ENCODE assay signal across 21 mouse cellular contexts in the genomic region with DNA sequence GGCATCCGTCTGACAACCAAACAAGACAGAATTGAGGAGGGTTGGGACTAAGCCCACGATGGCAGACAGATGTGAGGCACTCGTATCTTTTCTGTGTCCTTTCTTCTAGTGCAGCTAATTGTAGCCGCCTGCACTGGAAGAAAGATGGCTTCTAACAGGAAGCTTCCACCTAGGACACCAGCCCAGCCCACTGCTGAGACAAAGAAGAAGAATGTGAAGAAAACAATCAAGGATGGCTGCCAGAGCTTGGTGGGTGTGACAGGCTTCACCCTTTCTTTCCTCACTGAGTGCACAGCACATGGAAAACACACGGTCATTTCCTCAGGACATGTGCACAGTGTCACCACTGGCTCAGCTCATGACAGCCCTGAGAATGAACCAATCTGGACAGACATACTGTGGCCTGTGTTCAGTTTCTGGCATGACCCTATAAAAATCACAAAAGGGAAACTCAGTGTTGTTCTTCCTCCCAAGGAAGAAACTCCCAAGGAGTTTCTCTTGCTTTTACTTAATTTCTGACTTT.
DNase-seq lines count a peak whose midpoint lies in the region; ATAC-seq and TF ChIP-seq lines count a peak whose summit lies in the region.
"Had no signal": no experiment of that assay in that cellular context is flagged by ENCODE, and none has a peak within 500 bp of the region (broad histone marks: within the 10 kb centered on the region; RNA-seq: fewer than 3 reads in every experiment).

No protein-coding gene starts in this region.

- peaks cover 20% of the 10 kb centered on the region for H3K27me3 ChIP-seq in heart, embryonic 10.5 days (ENCODE audit: insufficient read depth, poor library complexity, severe bottlenecking)
- no peaks in the 10 kb centered on the region for H3K27me3 ChIP-seq in heart, postnatal 0 days (ENCODE audit: control insufficient read depth, insufficient read depth, low read length)
- H3K27me3 ChIP-seq in midbrain, embryonic 14.5 days (ENCODE audit: control insufficient read depth, insufficient read depth, low read length): no peaks in the 10 kb centered on the region
- H3K27me3 ChIP-seq in midbrain, postnatal 0 days (ENCODE audit: insufficient read depth, low read length): no peaks in the 10 kb centered on the region
- H3K27me3 ChIP-seq: forebrain, embryonic 15.5 days; limb, embryonic 15.5 days; liver, embryonic 15.5 days; neural tube, embryonic 12.5 days had no signal

- TF ChIP-seq EP300 in heart, postnatal 0 days (IDR thresholded peaks at IDR 0.05; ENCODE audit: low read depth): no peak

- no peaks in the 10 kb centered on the region for H3K36me3 ChIP-seq in heart, embryonic 10.5 days
- H3K36me3 ChIP-seq in heart, postnatal 0 days (replicated peaks; ENCODE audit: control insufficient read depth, insufficient read depth, low read length): no peaks in the 10 kb centered on the region
- no peaks in the 10 kb centered on the region for H3K36me3 ChIP-seq in midbrain, embryonic 14.5 days (ENCODE audit: control insufficient read depth, insufficient read depth, low read length)
- H3K36me3 ChIP-seq in midbrain, postnatal 0 days (ENCODE audit: insufficient read depth, low read length): no peaks in the 10 kb centered on the region
- H3K36me3 ChIP-seq: forebrain, embryonic 15.5 days; G1E; limb, embryonic 15.5 days; liver, embryonic 15.5 days; neural tube, embryonic 12.5 days had no signal

- 54% methylated on average over 5 of the region's 5 CpGs for WGBS in heart, embryonic 10.5 days
- 59% methylated on average over 5 of the region's 5 CpGs for WGBS in heart, postnatal 0 days
- WGBS in midbrain, embryonic 14.5 days: 55% methylated on average over 5 of the region's 5 CpGs
- 69% methylated on average over 5 of the region's 5 CpGs for WGBS in midbrain, postnatal 0 days

- H3K9ac ChIP-seq in heart, postnatal 0 days (replicated peaks; ENCODE audit: low read depth, low read length): no peak overlapping the region
- no peak overlapping the region for H3K9ac ChIP-seq in midbrain, embryonic 14.5 days (replicated peaks; ENCODE audit: low read length)
- H3K9ac ChIP-seq in midbrain, postnatal 0 days (replicated peaks; ENCODE audit: low read length, poor library complexity, severe bottlenecking): no peak overlapping the region
- H3K9ac ChIP-seq: forebrain, embryonic 15.5 days; limb, embryonic 15.5 days; liver, embryonic 15.5 days; neural tube, embryonic 12.5 days had no signal

- DNase-seq in heart, embryonic 10.5 days (ENCODE audit: low spot score): no peak
- no peak for DNase-seq in heart, adult 18-20 months
- peak; percentile 29 for DNase-seq in heart, postnatal 0 days (ENCODE audit: low spot score)
- DNase-seq in heart, postnatal 10 days: no peak
- DNase-seq in midbrain, embryonic 14.5 days: no peak
- no peak for DNase-seq in midbrain, postnatal 0 days (ENCODE audit: low spot score)
- DNase-seq in right cerebral cortex, adult 2 months (ENCODE audit: low spot score in 2 of 2): no peak
- DNase-seq in gastrocnemius, postnatal 4 days (ENCODE audit: low spot score in 2 of 2): no peak
- DNase-seq: cerebellum, adult 18-20 months; cerebellum, postnatal 25 days; embryo, embryonic 11 days; gastrocnemius, postnatal 25 days; kidney, adult 9 months; kidney, postnatal 36 days; lung, postnatal 10 days; thymus, postnatal 14 days had no signal

- no peak overlapping the region for H3K4me3 ChIP-seq in heart, embryonic 10.5 days
- no peak overlapping the region for H3K4me3 ChIP-seq in heart, postnatal 0 days (ENCODE audit: low read depth, low read length)
- H3K4me3 ChIP-seq in midbrain, embryonic 14.5 days (replicated peaks; ENCODE audit: low read depth, low read length): no peak overlapping the region
- no peak overlapping the region for H3K4me3 ChIP-seq in midbrain, postnatal 0 days (ENCODE audit: low read depth, low read length)
- H3K4me3 ChIP-seq: forebrain, embryonic 15.5 days; limb, embryonic 15.5 days; liver, embryonic 15.5 days; neural tube, embryonic 12.5 days had no signal

- TF ChIP-seq CTCF in heart, postnatal 0 days (IDR thresholded peaks at IDR 0.05; ENCODE audit: low read depth): no peak
- no peak for TF ChIP-seq CTCF in midbrain, postnatal 0 days (IDR thresholded peaks at IDR 0.05)

- peak; percentile 77 for ATAC-seq in heart, postnatal 0 days (ENCODE audit: insufficient read depth, low read depth)
- no peak for ATAC-seq in midbrain, embryonic 14.5 days (ENCODE audit: low FRiP score, low TSS enrichment)
- ATAC-seq in midbrain, postnatal 0 days (ENCODE audit: low FRiP score): no peak
- ATAC-seq: forebrain, embryonic 15.5 days had no signal

- H3K4me1 ChIP-seq in heart, embryonic 10.5 days: peaks cover 33% of the 10 kb centered on the region
- H3K4me1 ChIP-seq in heart, postnatal 0 days (ENCODE audit: control insufficient read depth, insufficient read depth): no peaks in the 10 kb centered on the region
- H3K4me1 ChIP-seq in midbrain, embryonic 14.5 days (ENCODE audit: control insufficient read depth, insufficient read depth, low read length): peaks cover 59% of the 10 kb centered on the region
- H3K4me1 ChIP-seq in midbrain, postnatal 0 days (ENCODE audit: insufficient read depth, low read length): peaks cover 23% of the 10 kb centered on the region
- H3K4me1 ChIP-seq: liver, embryonic 15.5 days had no signal

- intact Hi-C loops in heart, postnatal 10 days (cut with DNase I): no loop called here

- H3K9me3 ChIP-seq in heart, embryonic 10.5 days: no peaks in the 10 kb centered on the region
- H3K9me3 ChIP-seq in heart, postnatal 0 days (replicated peaks; ENCODE audit: control insufficient read depth, low read length): no peaks in the 10 kb centered on the region
- H3K9me3 ChIP-seq in midbrain, embryonic 14.5 days (ENCODE audit: control insufficient read depth, low read length): no peaks in the 10 kb centered on the region
- H3K9me3 ChIP-seq in midbrain, postnatal 0 days (ENCODE audit: low read length): no peaks in the 10 kb centered on the region
- H3K9me3 ChIP-seq: forebrain, embryonic 15.5 days; limb, embryonic 15.5 days; liver, embryonic 15.5 days; neural tube, embryonic 12.5 days had no signal

- H3K4me2 ChIP-seq in heart, postnatal 0 days (ENCODE audit: low read depth, low read length): no peak overlapping the region
- H3K4me2 ChIP-seq in midbrain, embryonic 14.5 days (ENCODE audit: low read length): no peak overlapping the region
- no peak overlapping the region for H3K4me2 ChIP-seq in midbrain, postnatal 0 days (ENCODE audit: low read depth, low read length, poor library complexity, severe bottlenecking)
- H3K4me2 ChIP-seq: forebrain, embryonic 15.5 days; limb, embryonic 15.5 days; liver, embryonic 15.5 days; neural tube, embryonic 12.5 days had no signal

- peak overlapping the region; percentile 36; the same call in 1 of the 2 replicates for H3K27ac ChIP-seq in heart, embryonic 10.5 days
- no peak overlapping the region for H3K27ac ChIP-seq in heart, postnatal 0 days (ENCODE audit: low read depth)
- H3K27ac ChIP-seq in midbrain, embryonic 14.5 days (replicated peaks; ENCODE audit: low read depth, low read length): peak overlapping the region; percentile 50
- H3K27ac ChIP-seq in midbrain, postnatal 0 days (ENCODE audit: low read depth, low read length): no peak overlapping the region
- H3K27ac ChIP-seq: forebrain, embryonic 15.5 days; limb, embryonic 15.5 days; liver, embryonic 15.5 days; neural tube, embryonic 12.5 days had no signal

Comparison
In these comparisons a context has a peak if more than half of its experiments do, and no peak if none do; other contexts are left out.
1. H3K27ac ChIP-seq: peak in heart, embryonic 10.5 days (single experiment) and midbrain, embryonic 14.5 days (single experiment); none in heart, postnatal 0 days (single experiment) and midbrain, postnatal 0 days (single experiment).